Mouse (Mus musculus) stomach, postnatal 0 days (tissue): ENCODE measurements around the gene Suv39h1.
A peak's percentile ranks its signal among the peaks of the same experiment; 100 is the strongest.

Experiments
- CTCF ChIP-seq: IDR thresholded peaks from 2 replicates; pipeline ENCODE4 v1.5.1; 2016; ENCODE audit warnings: antibody characterized with exemption, low read depth, mild to moderate bottlenecking, moderate library complexity
- EP300 ChIP-seq: optimal IDR thresholded peaks from 2 replicates; pipeline ENCODE3; 2016; ENCODE audit warnings: antibody characterized with exemption

DNA sequence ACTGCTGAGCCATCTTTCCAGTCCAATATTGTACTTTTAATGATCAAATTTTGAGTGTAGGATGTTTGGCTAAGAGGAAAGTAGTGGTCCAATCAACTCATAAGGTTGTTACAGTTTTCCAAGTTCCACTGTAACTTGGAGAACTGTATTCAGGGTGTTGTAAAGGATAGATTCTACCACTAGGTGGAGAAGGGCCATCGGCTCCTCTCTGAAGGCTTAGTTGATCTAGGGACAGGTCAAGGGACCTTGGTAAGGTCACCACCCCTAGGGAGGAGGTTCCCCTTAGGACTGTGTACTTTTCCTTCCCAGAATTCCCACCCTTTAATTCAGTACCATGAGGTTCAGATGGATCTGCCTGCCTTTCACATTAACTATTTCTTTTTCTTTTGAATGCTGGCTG is 41.6 kb downstream of the Suv39h1 start:
- TF ChIP-seq CTCF (peak; percentile 39), EP300 (no peak)
